Mouse (Mus musculus) forelimb bud, embryonic 11.5 days (tissue): ENCODE results near the gene Ccdc122.
A peak's percentile ranks its signal among the peaks of the same experiment; 100 is the strongest.

Experiments
- DNase-seq: peaks from one replicate; pipeline ENCODE4 v3.0.0-alpha.2; 2012; ENCODE audit warnings: low read depth, low spot score

Ccdc122 gene

GRCm38 (mm10) chr14:77130612-77131011 lies 94.0 kb downstream of the Ccdc122 start:
- no peak for DNase-seq

GRCm38 (mm10) chr14:77136936-77137335 lies 100.4 kb downstream of the Ccdc122 start:
- DNase-seq = no peak

GRCm38 (mm10) chr14:77141324-77142282 lies 105.0 kb downstream of the Ccdc122 start:
- DNase-seq = peak; percentile 85

GRCm38 (mm10) chr14:77145103-77145502 lies 108.5 kb downstream of the Ccdc122 start:
- no peak for DNase-seq

- DNase-seq = no peak
Measured at GRCm38 (mm10) chr14:77147635-77148034, 111.1 kb downstream of the Ccdc122 start.

- no peak for DNase-seq
Measured at GRCm38 (mm10) chr14:77150556-77150955, 114.0 kb downstream of the Ccdc122 start.

- no peak for DNase-seq
Measured at GRCm38 (mm10) chr14:77151431-77151830, 114.9 kb downstream of the Ccdc122 start.

GRCm38 (mm10) chr14:77156222-77156910 lies 119.8 kb downstream of the Ccdc122 start, which contains the start of gene Enox1:
Gene Enox1, plus strand, starts transcription at chr14:77156763.
- peak; percentile 82 for DNase-seq

- DNase-seq = no peak
Measured at GRCm38 (mm10) chr14:77156911-77157504, 120.4 kb downstream of the Ccdc122 start.

- peak; percentile 61 for DNase-seq
Measured at GRCm38 (mm10) chr14:77157505-77157911, 120.9 kb downstream of the Ccdc122 start.

- DNase-seq = no peak
Measured at GRCm38 (mm10) chr14:77159397-77159796, 122.8 kb downstream of the Ccdc122 start.
